Mouse (Mus musculus) heart, adult 2 months (tissue): ENCODE results near the gene Adgre4. TPM values are rescaled to one million over a fixed set of nuclear protein-coding genes. Genes with fewer than 3 reads are reported as not detected.

Experiments
- DNase-seq, 2 experiments: peaks; one replicate each; pipeline ENCODE4 v3.0.0; 2021
- H3K27ac ChIP-seq: fragments of 200-600 bp; 2 replicates; pipeline ENCODE4 v1.8.1; 2022
- H3K27me3 ChIP-seq: fragments of 200-500 bp; 2 replicates; pipeline ENCODE4 v1.6.1; 2012; ENCODE audit warnings: mild to moderate bottlenecking, low read length, inconsistent platforms, mixed read lengths; ENCODE audit not compliant: control insufficient read depth, insufficient read depth
- H3K36me3 ChIP-seq: fragments of 200-500 bp; 2 replicates; pipeline ENCODE4 v1.6.1; 2012; ENCODE audit warnings: low read length, inconsistent platforms; ENCODE audit not compliant: control insufficient read depth, insufficient read depth
- H3K4me1 ChIP-seq: fragments of 200-500 bp; 2 replicates; pipeline ENCODE4 v1.6.1; 2011; ENCODE audit warnings: low read length; ENCODE audit not compliant: control insufficient read depth, insufficient read depth
- H3K4me3 ChIP-seq: fragments of 200-600 bp; 2 replicates; pipeline ENCODE4 v1.8.1; 2022
- H3K79me2 ChIP-seq: fragments of 200-500 bp; replicated peaks from 2 replicates; pipeline ENCODE4 v1.6.1; 2012; ENCODE audit warnings: mild to moderate bottlenecking, inconsistent platforms, low read length, moderate library complexity, mixed read lengths; ENCODE audit not compliant: control insufficient read depth, insufficient read depth
- H3K9ac ChIP-seq: fragments of 200-500 bp; 2 replicates; pipeline ENCODE4 v1.6.1; 2012; ENCODE audit warnings: low read depth, mild to moderate bottlenecking, control low read depth, inconsistent platforms, low read length, mixed read lengths
- CTCF ChIP-seq: fragments of 200-600 bp; IDR thresholded peaks from 2 replicates; pipeline ENCODE4 v1.8.1; 2022; ENCODE audit warnings: antibody characterized with exemption, mild to moderate bottlenecking, moderate library complexity
- EP300 ChIP-seq: fragments of 200-500 bp; IDR thresholded peaks from 2 replicates; pipeline ENCODE4 v1.6.1; 2011; ENCODE audit warnings: low read depth, low read length, control low read depth; ENCODE audit not compliant: insufficient read depth
- POLR2A ChIP-seq: fragments of 200-500 bp; IDR thresholded peaks from 2 replicates; pipeline ENCODE4 v1.6.1; 2011; ENCODE audit warnings: mild to moderate bottlenecking, low read depth, low read length, control low read depth; ENCODE audit not compliant: insufficient read depth
- WGBS: fragments of 180-500 bp; shearing (Covaris S2); methylation state at CpG from one replicate; pipeline ENCODE4 v1.1.7; 2018; 5-methylcytosine and 5-hydroxymethylcytosine counted together
- intact Hi-C: fragments of 180-260 bp; cut with DNase I; formaldehyde crosslinking; loops from one replicate; pipeline ENCODE4 v1.15.1; 2025
- polyA plus RNA-seq: library from polyadenylated mRNA; depleted of rRNA; stranded (reverse); fragments of >200 nt; gene quantifications from 2 replicates; pipeline ENCODE4 v1.2.3, GENCODE M21; 2012
- total RNA-seq, 2 experiments: library from RNA; stranded (reverse); gene quantifications; 2 replicates each; pipeline ENCODE4 v1.2.3; 2021

Gene Adgre4
- total and polyA plus RNA-seq, 3 experiments, result 0.47 to 0.92 (median 0.75) TPM

- H3K4me3 ChIP-seq, result no peak overlapping the region
- no peaks in the 10 kb centered on the region for H3K36me3 ChIP-seq
- TF ChIP-seq CTCF (no peak), EP300 (no peak), POLR2A (no peak)
- H3K4me1 ChIP-seq, result no peaks in the 10 kb centered on the region
- WGBS, result 56% methylated on average over 2 of the region's 2 CpGs
- H3K79me2 ChIP-seq, result no peaks in the 10 kb centered on the region
- no peak overlapping the region for H3K9ac ChIP-seq
- H3K27ac ChIP-seq, result no peak overlapping the region
- intact Hi-C loops, result no loop called here
- no peak for DNase-seq
- H3K27me3 ChIP-seq, result no peaks in the 10 kb centered on the region
Observed at GRCm38 (mm10) chr17:55726193-55726592, 23.6 kb upstream of the Adgre4 start.

GRCm38 (mm10) chr17:55736675-55737074, 13.1 kb upstream of the Adgre4 start:
- DNase-seq, result no peak
- no peak overlapping the region for H3K9ac ChIP-seq
- H3K27ac ChIP-seq, result no peak overlapping the region
- H3K27me3 ChIP-seq, result no peaks in the 10 kb centered on the region
- TF ChIP-seq EP300 (no peak), POLR2A (no peak), CTCF (no peak)
- no peaks in the 10 kb centered on the region for H3K36me3 ChIP-seq
- intact Hi-C loops, result no loop called here
- no peak overlapping the region for H3K4me3 ChIP-seq
- no peaks in the 10 kb centered on the region for H3K79me2 ChIP-seq
- WGBS, result 64% methylated on average over 1 of the region's 1 CpGs
- no peaks in the 10 kb centered on the region for H3K4me1 ChIP-seq

GRCm38 (mm10) chr17:55751170-55751569, 1.4 kb downstream of the Adgre4 start:
- Histone ChIP-seq H3K4me1 (no peaks in the 10 kb centered on the region), H3K36me3 (no peaks in the 10 kb centered on the region), H3K27me3 (no peaks in the 10 kb centered on the region), H3K9ac (no peak overlapping the region), H3K79me2 (no peaks in the 10 kb centered on the region), H3K4me3 (no peak overlapping the region), H3K27ac (no peak overlapping the region)
- TF ChIP-seq POLR2A (no peak), CTCF (no peak), EP300 (no peak)
- DNase-seq, result no peak
- 64% methylated on average over 2 of the region's 2 CpGs for WGBS
- intact Hi-C loops, result no loop called here

- Histone ChIP-seq H3K27ac (no peak overlapping the region), H3K9ac (no peak overlapping the region), H3K27me3 (no peaks in the 10 kb centered on the region), H3K4me1 (no peaks in the 10 kb centered on the region), H3K4me3 (no peak overlapping the region), H3K79me2 (no peaks in the 10 kb centered on the region), H3K36me3 (no peaks in the 10 kb centered on the region)
- TF ChIP-seq EP300, result no peak
- TF ChIP-seq CTCF, result peak; percentile 60
- intact Hi-C loops, result no loop called here
- DNase-seq, result no peak
Observed at GRCm38 (mm10) chr17:55813642-55814041, 63.9 kb downstream of the Adgre4 start.

GRCm38 (mm10) chr17:55816853-55817252, 67.1 kb downstream of the Adgre4 start:
- 83% methylated on average over 4 of the region's 4 CpGs for WGBS
- Histone ChIP-seq H3K4me1 (no peaks in the 10 kb centered on the region), H3K79me2 (no peaks in the 10 kb centered on the region), H3K9ac (no peak overlapping the region), H3K4me3 (no peak overlapping the region), H3K36me3 (no peaks in the 10 kb centered on the region), H3K27ac (no peak overlapping the region), H3K27me3 (no peaks in the 10 kb centered on the region)
- DNase-seq, result no peak
- TF ChIP-seq EP300, result no peak
- no peak for TF ChIP-seq POLR2A
- intact Hi-C loops, result no loop called here

- no peaks in the 10 kb centered on the region for H3K79me2 ChIP-seq
- no peak overlapping the region for H3K4me3 ChIP-seq
- DNase-seq, result no peak
- H3K27ac ChIP-seq, result no peak overlapping the region
- intact Hi-C loops, result no loop called here
- TF ChIP-seq EP300 (no peak), CTCF (no peak), POLR2A (no peak)
- H3K27me3 ChIP-seq, result no peaks in the 10 kb centered on the region
- WGBS, result 47% methylated on average over 1 of the region's 1 CpGs
- H3K36me3 ChIP-seq, result no peaks in the 10 kb centered on the region
- H3K4me1 ChIP-seq, result no peaks in the 10 kb centered on the region
- H3K9ac ChIP-seq, result no peak overlapping the region
Observed at GRCm38 (mm10) chr17:55821566-55821965, 71.8 kb downstream of the Adgre4 start.

- 79% methylated on average over 4 of the region's 4 CpGs for WGBS
- no peaks in the 10 kb centered on the region for H3K27me3 ChIP-seq
- H3K79me2 ChIP-seq, result no peaks in the 10 kb centered on the region
- no peaks in the 10 kb centered on the region for H3K36me3 ChIP-seq
- DNase-seq, result no peak
- H3K27ac ChIP-seq, result no peak overlapping the region
- intact Hi-C loops, result no loop called here
- no peak for TF ChIP-seq POLR2A
- H3K4me3 ChIP-seq, result no peak overlapping the region
- H3K4me1 ChIP-seq, result no peaks in the 10 kb centered on the region
- H3K9ac ChIP-seq, result no peak overlapping the region
Observed at GRCm38 (mm10) chr17:55843067-55843466, 93.3 kb downstream of the Adgre4 start.
